Mouse (Mus musculus) WW6 (cell line): ENCODE measurements around the gene Ccn6.

Experiments
- DNase-seq: peaks from one replicate; pipeline ENCODE4 v3.0.0-alpha.2; 2013; ENCODE audit warnings: low read depth, low spot score

Ccn6 gene

DNA sequence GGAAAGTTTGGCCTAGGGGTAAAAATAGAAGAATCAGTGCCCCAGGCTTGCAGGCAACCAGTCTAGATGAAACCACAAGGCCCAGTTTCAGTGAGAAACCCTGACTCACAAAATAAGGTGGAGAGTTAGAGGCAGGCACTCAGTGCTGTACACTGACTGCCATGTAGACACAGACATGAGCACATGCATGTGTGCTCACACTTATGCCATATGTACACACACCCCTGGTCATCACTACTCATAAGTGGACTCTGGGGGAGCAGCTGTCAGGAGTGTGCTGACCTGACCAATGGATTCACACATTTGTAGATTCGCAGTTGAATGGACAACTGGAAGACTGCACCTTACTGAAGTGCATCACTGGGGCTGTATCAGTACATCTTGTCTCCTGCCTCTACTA, 2.2 kb downstream of the Ccn6 start:
- DNase-seq: no peak

DNA sequence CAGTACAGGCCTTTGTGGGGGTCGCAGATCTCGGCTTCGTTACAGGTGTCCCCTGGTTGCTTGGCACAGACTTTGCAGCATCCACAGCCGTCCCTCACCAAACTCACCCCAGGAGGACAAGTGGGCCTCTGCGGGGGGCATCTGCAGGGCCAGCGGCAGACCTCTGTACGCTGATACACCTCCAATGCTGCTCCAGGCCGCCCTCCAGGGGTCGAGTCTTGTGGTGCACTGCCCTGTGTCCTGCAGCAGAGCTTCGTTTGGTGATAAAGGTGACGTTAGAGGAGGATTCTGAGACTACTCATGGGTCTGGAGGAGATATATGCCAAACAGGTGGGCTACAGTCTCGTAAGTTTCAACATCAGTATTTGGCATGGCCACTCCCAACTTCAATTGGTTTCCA, 5.3 kb downstream of the Ccn6 start:
- DNase-seq: no peak

- no peak for DNase-seq
Measured at GRCm38 (mm10) chr10:39157321-39157720, 6.3 kb downstream of the Ccn6 start.

- DNase-seq: no peak
Measured at GRCm38 (mm10) chr10:39156719-39157118, 6.9 kb downstream of the Ccn6 start.

DNA sequence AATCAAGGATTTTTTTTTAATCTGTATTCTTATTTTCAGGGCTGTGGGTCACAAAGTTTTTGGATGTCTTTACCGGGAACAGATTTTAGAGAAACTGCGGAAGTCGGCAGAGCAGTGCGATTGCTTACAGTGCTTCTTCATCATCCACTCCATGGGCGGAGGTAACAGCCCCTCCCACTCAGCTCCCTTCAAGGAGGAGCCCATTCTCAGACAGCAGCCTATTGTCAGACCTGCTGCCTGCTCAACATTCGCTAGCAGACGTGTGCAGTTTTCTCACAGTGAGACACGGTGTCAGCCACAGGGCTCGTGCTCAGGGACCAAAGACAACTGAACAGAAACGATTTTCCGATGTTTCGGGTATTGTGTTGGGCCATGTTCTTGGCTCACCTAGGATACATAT, 21.4 kb downstream of the Ccn6 start:
- DNase-seq: no peak

GRCm38 (mm10) chr10:39141401-39141800, 22.2 kb downstream of the Ccn6 start:
- no peak for DNase-seq

DNA sequence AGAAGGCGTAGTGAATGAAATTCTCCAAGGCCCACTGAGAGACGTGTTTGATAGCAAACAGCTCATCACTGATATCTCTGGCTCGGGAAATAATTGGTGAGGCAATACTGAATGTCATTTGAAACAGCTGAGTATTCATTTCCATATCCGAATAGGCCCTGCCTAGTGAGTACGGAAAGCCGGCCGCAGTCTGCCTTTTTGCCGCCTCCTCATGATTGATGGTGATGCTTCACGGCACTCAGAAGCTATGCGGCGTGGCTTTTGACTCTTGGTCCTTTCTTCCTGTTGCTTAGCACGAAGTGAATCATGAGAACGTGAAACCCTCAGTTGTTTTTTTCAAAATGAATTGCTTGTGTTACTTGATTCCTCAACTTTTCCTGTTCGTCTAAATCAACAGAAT, 22.8 kb downstream of the Ccn6 start:
- DNase-seq: no peak

DNA sequence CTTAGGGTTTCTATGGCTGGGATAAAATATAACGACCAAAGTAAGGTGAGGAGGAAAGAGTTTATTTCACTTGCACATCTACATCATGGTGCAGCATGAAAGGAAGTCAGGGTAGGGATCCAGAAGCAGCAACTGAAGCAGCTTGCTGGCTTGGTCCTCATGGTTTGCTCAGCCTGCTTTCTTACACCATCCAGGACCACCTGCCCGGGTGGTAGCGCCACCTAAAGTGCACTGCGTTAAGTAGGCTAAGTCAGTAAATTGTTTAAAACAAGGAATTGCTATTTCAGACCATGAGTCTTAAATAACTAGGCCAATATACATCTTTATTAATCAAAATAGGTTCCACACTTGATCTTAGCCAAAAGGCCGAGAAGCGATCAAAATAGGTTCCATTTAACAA, 24.8 kb downstream of the Ccn6 start:
- no peak for DNase-seq

- DNase-seq: no peak
Measured at GRCm38 (mm10) chr10:39137766-39138165, 25.8 kb downstream of the Ccn6 start.

- DNase-seq: peak; percentile 82
Measured at GRCm38 (mm10) chr10:39133462-39134310, 29.9 kb downstream of the Ccn6 start, which contains the start of the genes Fam229b and Tube1. Gene Fam229b, minus strand, starts transcription at chr10:39133914. Gene Tube1, plus strand, starts transcription at chr10:39133976.

- DNase-seq: no peak
Measured at GRCm38 (mm10) chr10:39121412-39121811, 42.2 kb downstream of the Ccn6 start.

- DNase-seq: no peak
Measured at GRCm38 (mm10) chr10:39109489-39109874, 54.1 kb downstream of the Ccn6 start.

DNA sequence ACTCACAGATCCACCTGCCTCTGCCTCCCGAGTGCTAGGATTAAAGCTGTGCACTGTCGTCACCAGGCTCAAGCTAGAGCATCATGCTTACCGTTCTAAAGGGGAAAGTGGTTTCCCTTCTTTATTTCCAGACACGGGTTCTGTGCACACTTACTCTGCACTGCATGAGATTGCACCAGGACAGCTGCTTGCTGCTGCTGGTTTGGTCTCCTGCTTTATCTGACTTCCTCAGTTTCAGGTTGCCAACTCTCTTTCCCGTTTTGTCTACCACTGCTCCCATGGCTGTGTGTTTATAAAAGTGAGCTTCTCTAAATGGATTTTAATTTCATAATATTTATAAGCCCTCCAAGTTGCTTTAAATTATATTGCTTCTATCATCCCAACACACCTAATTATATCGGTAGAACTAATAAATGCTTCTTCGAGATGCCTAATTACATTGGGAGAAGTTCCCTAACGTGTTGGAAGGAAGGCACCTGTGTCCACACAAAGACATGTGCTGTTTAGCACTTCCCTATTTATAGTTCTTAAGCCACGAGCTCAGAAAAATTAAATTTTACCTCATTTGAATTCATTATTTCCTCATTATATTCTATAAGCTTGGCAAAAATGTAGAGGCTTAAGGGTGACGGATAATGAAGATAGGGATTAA, 54.6 kb downstream of the Ccn6 start:
- DNase-seq: no peak

DNA sequence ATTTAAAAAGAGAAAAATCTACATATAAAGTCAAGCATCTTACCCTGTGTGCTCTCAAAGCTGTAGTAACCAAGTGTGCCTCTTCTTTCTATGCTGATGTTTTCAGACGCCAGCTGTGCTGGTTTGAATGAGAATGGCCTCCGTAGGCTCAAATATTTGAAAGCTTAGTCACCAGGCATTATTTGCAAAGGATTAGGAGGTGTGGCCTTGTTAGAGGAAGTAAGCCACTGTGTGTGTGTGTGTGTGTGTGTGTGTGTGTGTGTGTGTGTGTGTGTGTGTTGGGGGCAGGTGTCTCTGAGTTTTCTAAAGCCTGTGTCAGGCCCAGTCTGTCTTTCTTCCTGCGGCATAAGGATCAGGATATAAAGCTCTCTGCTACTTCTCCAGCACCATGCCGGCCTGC, 56.7 kb downstream of the Ccn6 start:
- DNase-seq: peak; percentile 38

DNA sequence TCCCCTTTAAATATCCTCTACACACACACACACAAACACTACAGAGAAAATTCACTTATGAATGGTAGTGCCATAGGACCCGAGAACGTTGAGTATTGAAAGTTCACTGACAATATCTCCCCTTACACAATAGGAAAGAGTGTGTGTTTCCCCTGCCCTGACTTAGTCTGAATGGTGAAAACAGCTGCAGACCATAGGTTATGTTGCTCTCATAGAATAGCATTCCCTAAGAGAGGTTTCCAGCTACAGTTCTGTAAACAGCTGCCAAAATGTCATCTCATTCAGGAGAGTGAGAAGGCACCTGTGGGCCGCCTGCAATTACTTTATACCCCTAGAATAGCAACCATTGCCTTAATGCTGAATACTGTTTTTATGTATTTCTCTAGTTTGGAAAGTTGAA, 57.2 kb downstream of the Ccn6 start:
- no peak for DNase-seq

DNA sequence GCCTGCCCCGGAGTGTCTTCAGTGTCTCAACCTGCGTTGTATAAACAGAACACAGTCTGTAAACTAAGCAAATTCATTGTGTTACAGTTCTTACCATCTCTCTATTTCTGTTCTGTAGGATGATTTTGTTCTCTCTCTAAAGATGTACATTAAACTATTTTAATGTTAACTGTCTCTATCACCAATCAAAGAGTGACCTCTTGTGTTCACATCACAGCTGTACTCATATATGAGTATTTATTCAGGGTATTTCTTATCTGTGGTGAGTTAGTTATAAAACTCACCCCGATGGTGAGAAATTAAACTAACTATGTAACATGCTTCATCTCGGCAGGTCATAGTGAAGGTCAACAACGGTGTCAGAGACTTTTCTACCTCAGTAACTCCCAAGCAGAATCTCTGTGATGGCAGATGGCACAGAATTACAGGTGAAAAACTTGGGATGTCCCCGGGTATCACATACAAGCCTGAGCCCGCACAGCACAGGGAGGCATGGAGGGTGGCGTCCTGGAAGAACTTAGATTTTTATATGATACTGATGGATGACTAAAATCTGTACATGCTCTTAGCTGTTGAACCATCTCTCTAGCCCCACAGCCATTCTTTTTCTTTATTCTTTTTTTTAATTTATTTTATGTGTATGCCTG, 58.7 kb downstream of the Ccn6 start:
- no peak for DNase-seq
